Mouse (Mus musculus): ENCODE results near the gene Tas2r134. TPM values are rescaled to one million over a fixed set of nuclear protein-coding genes. Genes with fewer than 3 reads are reported as not detected.

The Tas2r134 gene
- total RNA-seq (2021): not detected
- long read RNA-seq, experiment 1: 0 reads
- long read RNA-seq, experiment 2: 0 reads

GRCm38 (mm10) chr2:51627211-51627610 lies at the start of gene Tas2r134:
Gene Tas2r134 (plus strand): TSS chr2:51627511.
- no peak for DNase-seq

- no peak for DNase-seq
These were observed 47.5 kb upstream of the Tas2r134 start for GRCm38 (mm10) chr2:51579767-51580166.

GRCm38 (mm10) chr2:51584050-51585046 lies 43.0 kb upstream of the Tas2r134 start:
- no peak for DNase-seq

DNA sequence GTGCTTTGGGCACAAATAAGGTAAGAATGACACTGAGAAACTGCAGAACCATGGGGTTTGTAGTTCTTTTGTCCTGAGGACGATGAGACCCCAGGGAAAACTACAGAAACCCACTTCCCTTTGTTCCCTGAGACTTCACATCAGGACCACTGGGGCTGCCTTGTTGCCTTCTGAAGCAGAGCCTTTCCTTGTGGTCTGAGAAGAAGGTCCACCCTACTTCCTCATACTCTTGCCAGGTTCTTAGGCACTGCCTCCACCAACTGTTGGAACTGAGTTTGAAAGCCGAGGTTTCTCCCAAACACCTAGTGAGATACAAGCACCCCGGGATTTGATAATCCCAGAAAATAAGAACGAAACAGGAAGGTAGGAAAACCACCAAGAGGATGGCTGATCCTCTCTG lies 39.0 kb upstream of the Tas2r134 start:
- DNase-seq: no peak

GRCm38 (mm10) chr2:51588895-51589294 lies 38.4 kb upstream of the Tas2r134 start:
- no peak for DNase-seq

DNA sequence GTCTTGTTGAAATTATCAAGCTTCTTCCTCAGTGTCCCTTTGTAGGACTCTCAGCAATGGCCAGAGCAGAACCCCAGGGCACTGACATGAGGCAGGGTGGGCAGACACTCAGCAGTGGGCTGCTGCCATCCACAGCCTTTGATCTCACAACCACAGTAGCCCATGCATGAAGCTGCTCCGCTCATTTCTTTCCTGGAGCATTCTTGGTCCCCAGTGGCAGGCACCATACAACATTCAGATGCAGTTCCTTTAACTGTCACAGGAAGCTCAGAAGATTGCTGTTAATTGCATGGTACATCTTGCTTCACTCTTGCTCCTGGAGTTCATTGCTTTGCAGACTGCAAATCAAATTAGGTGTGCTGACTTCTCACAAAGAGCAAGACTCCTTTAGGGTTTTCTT lies 37.7 kb upstream of the Tas2r134 start:
- no peak for DNase-seq

DNA sequence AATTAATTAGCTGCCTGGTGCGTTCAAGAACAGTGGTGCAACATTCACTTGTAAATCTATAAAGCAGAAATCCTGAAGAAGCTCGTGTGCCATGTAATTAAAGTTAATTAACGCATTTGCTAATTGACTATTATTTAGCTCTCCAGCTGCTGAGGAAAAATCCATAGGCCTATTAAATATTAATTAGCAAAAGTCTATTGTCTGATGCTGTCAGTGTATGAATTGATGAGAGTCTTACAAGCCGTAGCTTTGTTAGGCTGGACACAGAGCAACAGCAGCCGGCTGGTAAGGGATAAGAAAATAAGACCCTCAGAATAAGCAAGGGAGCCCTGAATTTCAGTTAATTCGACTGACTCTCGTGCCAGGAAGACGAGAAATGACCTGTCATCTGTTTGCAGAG lies 37.0 kb upstream of the Tas2r134 start:
- no peak for DNase-seq

GRCm38 (mm10) chr2:51592157-51592556 lies 35.2 kb upstream of the Tas2r134 start:
- no peak for DNase-seq

DNA sequence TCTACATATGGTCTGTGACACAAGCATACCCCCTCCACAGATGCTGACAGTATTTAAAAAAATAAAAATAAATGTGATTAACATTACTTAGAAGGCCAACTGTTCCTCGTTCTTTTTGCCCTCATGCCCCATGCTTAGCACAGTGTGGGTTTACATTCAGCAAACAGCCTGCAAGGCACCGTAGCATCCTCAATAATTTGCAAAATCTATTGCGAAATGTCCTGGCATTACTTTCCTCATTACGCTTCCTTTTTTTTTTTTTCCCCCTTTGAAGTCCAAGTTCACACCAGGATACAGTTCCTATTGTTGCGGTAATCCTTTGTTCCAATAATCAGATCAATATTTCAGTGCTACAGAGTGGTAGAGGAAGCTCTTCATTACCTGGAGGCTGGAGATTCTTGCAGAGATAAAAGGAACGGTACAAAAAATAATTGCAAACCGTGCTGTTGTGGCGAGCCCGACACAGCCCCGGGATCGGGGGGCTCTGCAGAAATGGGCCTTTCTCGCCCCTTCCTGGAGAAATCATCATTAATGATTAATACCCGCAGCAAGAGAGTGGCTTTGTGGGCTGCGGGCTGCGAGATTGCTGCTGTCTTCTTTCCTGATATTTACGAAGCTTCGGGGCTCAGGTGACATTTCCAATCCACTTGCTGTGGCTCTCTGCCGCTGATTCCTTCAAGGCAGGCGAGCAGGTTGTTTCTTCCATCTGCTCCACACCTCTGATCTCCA lies 27.7 kb upstream of the Tas2r134 start:
- no peak for DNase-seq

DNA sequence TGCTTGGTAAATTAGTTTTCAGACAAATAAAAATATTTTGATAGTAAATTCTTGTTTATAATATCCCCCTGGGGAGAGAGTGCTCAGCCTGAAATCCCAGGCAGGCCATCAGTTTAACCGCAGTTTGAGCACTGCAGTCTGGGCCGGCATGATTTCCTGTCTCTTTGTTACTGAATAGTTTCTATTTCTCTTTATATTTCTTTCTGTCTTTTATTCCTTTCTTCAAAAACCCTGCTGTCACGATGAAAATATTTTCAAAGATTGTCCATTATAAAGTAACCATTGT lies 27.2 kb upstream of the Tas2r134 start:
- DNase-seq: no peak

DNA sequence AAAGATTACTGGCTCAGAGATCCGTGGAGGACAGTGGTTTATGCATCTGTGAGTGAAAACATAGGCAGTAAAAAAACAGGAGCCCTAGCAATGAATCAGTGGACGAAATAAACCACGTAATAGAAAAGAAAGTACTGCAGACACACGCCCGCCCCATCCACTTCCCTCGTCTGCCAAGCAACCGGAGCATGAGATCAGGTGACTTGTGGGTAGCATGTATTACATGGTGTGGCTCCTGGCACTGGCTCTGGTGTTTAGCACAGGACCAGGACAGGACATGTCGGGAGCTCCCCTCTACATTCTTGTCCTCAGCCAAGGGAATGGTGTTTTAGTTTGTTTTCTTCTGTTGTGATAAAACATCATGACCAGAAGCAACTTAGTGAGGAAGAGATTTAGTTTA lies 26.4 kb upstream of the Tas2r134 start:
- DNase-seq: peak; percentile 6

DNA sequence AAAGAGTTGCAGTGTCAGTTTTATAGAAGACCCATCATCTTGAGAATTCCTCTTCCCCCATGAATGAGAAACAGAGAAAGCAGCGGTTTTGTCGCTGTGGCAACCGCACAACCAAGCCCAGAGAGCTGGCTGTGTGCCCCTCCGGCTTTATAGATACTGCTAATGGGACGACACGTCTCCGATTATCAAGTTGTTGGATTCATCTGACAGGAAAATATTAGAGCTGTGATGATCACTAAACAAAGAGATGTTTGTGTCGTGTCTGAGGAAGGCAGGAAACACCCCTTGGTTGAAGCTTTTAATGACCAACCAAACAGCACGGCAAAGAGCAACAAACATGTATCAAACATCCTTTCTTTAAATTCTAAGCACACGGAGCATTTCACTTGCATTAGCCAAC lies 17.0 kb upstream of the Tas2r134 start:
- DNase-seq: no peak

DNA sequence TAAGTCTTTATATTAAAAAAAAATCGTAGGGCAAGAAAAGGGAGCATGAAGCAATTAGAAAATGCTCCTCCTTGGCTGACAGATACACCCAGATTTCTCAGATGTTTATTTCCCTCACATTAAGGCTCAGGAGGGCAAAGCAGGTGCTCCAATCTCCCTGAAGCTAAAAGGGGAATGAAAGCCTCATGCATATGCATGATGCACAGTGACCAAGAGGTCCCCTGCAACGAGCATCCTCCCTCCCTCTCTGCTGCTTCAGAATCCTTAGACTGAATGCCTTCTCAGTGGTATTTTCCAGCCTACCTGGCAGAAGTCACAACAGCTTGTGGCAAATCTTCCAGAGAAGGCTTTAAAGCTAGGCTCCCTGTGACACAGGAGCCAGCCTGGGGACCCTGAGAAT lies 16.4 kb upstream of the Tas2r134 start:
- no peak for DNase-seq

DNA sequence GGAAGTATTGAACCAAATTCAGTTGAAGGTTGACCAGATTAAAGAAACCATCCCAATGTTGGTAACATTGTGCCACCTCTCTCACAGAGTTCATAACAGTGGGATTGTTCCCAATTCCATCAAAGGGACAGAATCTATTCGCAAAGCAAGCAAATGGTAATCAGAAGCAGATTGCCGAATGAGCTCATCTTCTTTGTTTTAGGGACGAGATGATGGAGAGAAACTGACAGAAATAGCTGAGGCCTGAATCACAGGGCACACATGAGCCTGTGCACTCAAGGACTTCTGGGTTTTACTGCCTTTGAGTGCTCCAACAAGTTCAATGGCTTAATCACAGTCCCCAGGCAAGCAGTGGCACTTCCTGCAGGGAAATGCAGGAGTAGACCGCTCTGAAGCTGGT lies 13.6 kb upstream of the Tas2r134 start:
- no peak for DNase-seq

DNA sequence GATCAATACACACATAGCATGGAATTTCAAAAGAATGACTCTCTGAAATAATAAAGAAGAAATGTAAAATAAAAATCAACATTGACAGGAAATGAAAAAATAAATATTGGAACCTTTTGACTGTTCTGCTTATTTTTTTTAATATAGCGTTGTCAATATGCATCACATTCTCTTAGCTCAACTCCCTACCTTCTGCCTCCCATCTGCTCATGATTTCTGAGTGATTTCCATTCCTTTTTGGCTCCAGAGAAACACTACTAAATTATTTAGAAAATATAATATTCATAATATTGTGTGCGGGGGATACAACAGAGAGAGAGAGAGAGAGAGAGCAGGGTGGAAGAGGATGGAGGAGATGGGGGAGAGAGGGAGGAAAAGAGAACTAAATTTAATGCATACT lies 5.4 kb upstream of the Tas2r134 start:
- DNase-seq: no peak

DNA sequence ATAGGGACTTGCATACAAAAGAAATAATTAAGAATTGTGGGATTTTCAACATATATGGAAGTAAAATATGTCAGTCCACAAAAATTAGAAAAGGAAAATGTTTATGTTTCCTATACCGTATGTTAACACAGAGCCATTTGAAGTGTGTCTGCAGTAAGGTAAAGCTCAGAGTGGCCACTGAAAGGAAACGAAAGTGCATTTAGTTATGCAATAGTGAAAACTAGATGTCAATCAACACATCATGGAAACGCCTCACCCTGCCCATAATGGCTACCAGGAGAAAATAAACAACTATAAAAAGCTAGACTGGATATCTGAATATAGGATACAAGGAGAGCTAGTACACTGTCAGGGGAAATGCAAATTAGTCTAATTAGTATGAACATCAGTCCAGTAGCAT lies 1.3 kb upstream of the Tas2r134 start:
- DNase-seq: no peak

GRCm38 (mm10) chr2:51631428-51631827 lies 4.1 kb downstream of the Tas2r134 start:
- no peak for DNase-seq

GRCm38 (mm10) chr2:51637681-51638080 lies 10.4 kb downstream of the Tas2r134 start:
- DNase-seq: no peak

- DNase-seq: no peak
These were observed 14.3 kb downstream of the Tas2r134 start for GRCm38 (mm10) chr2:51641635-51642034.

GRCm38 (mm10) chr2:51643244-51644139 lies 16.2 kb downstream of the Tas2r134 start:
- DNase-seq: no peak

GRCm38 (mm10) chr2:51647972-51648371 lies 20.7 kb downstream of the Tas2r134 start:
- no peak for DNase-seq

- DNase-seq: no peak
These were observed 22.6 kb downstream of the Tas2r134 start for GRCm38 (mm10) chr2:51649887-51650286.

- no peak for DNase-seq
These were observed 24.8 kb downstream of the Tas2r134 start for GRCm38 (mm10) chr2:51652086-51652485.
